Mouse (Mus musculus) lung, postnatal 0 days (tissue): ENCODE data around the gene Tcp11l2. TPM values are rescaled to one million over a fixed set of nuclear protein-coding genes. Genes with fewer than 3 reads are reported as not detected.
A peak's percentile ranks its signal among the peaks of the same experiment; 100 is the strongest.

Experiments used
- ATAC-seq: fragments of 200-750 bp; cut with Nextera tagmentation; 2 replicates; pipeline ENCODE4 v1.8.0; 2017; ENCODE audit warnings: moderate library complexity
- DNase-seq: peaks from one replicate; pipeline ENCODE4 v3.0.0-alpha.2; 2016; ENCODE audit warnings: low spot score
- H3K27ac ChIP-seq: fragments of 300-500 bp; sonication (generic); 2 replicates; pipeline ENCODE4 v1.5.1; 2014; ENCODE audit warnings: antibody characterized with exemption, mild to moderate bottlenecking, low read length, mixed read lengths
- H3K27me3 ChIP-seq: fragments of 300-500 bp; sonication (generic); replicated peaks from 2 replicates; pipeline ENCODE4 v1.6.1; 2014; ENCODE audit warnings: low read length, mixed read lengths; ENCODE audit not compliant: insufficient read depth
- H3K36me3 ChIP-seq: fragments of 300-500 bp; sonication (generic); 2 replicates; pipeline ENCODE4 v1.6.1; 2014; ENCODE audit warnings: low read length, mixed read lengths; ENCODE audit not compliant: insufficient read depth
- H3K4me1 ChIP-seq: fragments of 300-500 bp; sonication (generic); 2 replicates; pipeline ENCODE4 v1.6.1; 2014; ENCODE audit warnings: antibody characterized with exemption, low read depth, low read length, mixed read lengths; ENCODE audit not compliant: insufficient read depth
- H3K4me2 ChIP-seq: fragments of 300-500 bp; sonication (generic); replicated peaks from 2 replicates; pipeline ENCODE4 v1.6.1; 2014; ENCODE audit warnings: low read depth, mild to moderate bottlenecking, low read length, moderate library complexity, mixed read lengths
- H3K4me3 ChIP-seq: fragments of 300-500 bp; sonication (generic); 2 replicates; pipeline ENCODE4 v1.5.1; 2014; ENCODE audit warnings: low read depth, low read length
- H3K9ac ChIP-seq: fragments of 300-500 bp; sonication (generic); replicated peaks from 2 replicates; pipeline ENCODE4 v1.6.1; 2014; ENCODE audit warnings: low read depth, mild to moderate bottlenecking
- H3K9me3 ChIP-seq: fragments of 300-500 bp; sonication (generic); 2 replicates; pipeline ENCODE4 v1.6.1; 2016; ENCODE audit warnings: low read length, mixed read lengths
- CTCF ChIP-seq: IDR thresholded peaks from 2 replicates; pipeline ENCODE4 v1.5.1; 2016; ENCODE audit warnings: antibody characterized with exemption, mild to moderate bottlenecking
- EP300 ChIP-seq: IDR thresholded peaks from 2 replicates; pipeline ENCODE4 v1.6.1; 2016; ENCODE audit warnings: antibody characterized with exemption, mild to moderate bottlenecking, control low read depth
- WGBS: fragments of 180-500 bp; shearing (Covaris S2); extraction: QIAGEN DNeasy Blood & Tissue Kit; methylation state at CpG from one replicate; pipeline ENCODE4 v1.1.7; 2014; 5-methylcytosine and 5-hydroxymethylcytosine counted together
- polyA plus RNA-seq: library from polyadenylated mRNA; unstranded; fragments of >200 nt; fragmentation: Nextera tagmentation; extraction: Ambion mirVana; gene quantifications from 2 replicates; pipeline ENCODE4 v1.2.1, GENCODE M21; 2015

Gene Tcp11l2
- polyA plus RNA-seq, 1 experiment from 2014 or later, result 73.8 TPM

DNA sequence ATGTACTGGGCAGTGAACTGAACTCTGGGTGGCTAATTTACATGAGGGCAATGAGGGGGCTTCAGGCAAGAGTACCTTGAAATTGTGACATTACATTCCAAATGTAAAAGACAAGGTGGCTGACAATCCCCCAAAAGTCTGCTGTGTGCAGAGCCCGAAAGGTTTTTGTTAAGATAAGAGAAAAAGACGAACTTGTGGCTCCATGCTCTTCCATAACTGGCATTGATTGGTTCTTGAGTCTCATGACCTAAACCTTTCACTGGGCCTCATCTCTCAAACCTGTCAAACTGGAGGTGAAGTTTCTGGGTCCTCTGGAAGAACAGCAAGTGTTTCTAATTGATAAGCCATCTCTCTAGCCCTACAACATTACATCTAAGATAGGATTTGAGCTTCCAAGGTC is 3.1 kb downstream of the Tcp11l2 start:
- Histone ChIP-seq H3K9ac (no peak overlapping the region), H3K4me2 (0 out of 2 replicates have a peak overlapping the region, but pooled peaks have one; percentile 9), H3K4me1 (peaks cover 31% of the 10 kb centered on the region; the same call in 1 of the 2 replicates), H3K36me3 (no peaks in the 10 kb centered on the region), H3K9me3 (no peaks in the 10 kb centered on the region), H3K4me3 (no peak overlapping the region), H3K27me3 (no peaks in the 10 kb centered on the region), H3K27ac (no peak overlapping the region)
- DNase-seq, result no peak
- 76% methylated on average over 2 of the region's 2 CpGs for WGBS
- no peak for ATAC-seq
- no peak for TF ChIP-seq CTCF
- TF ChIP-seq EP300, result no peak

DNA sequence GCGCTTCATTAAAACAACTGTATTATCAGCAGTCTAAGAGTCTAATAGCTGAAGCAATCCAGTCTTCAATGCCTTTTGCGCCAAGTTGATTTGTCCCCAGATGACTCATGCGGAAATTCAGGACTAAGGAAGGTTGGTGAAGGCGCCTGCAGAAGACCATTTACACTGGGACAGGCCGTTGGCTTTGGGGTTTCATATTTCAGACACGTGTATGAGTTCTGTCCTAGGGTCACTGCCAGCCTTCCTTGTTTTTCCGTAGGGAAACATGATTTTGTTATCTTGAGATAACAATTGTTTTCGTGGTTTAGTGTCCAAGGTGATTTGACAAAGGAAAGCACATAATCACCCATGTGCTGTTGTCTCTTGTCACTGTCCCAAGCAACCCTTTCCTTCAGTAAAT is 4.8 kb downstream of the Tcp11l2 start:
- TF ChIP-seq CTCF (no peak), EP300 (no peak)
- H3K4me1 ChIP-seq, result peaks cover 26% of the 10 kb centered on the region; the same call in 1 of the 2 replicates
- no peak overlapping the region for H3K27ac ChIP-seq
- DNase-seq (peak; percentile 52), ATAC-seq (no peak)
- no peaks in the 10 kb centered on the region for H3K27me3 ChIP-seq
- no peak overlapping the region for H3K4me3 ChIP-seq
- 48% methylated on average over 8 of the region's 8 CpGs for WGBS
- H3K9ac ChIP-seq, result no peak overlapping the region
- no peaks in the 10 kb centered on the region for H3K9me3 ChIP-seq
- H3K36me3 ChIP-seq, result no peaks in the 10 kb centered on the region
- H3K4me2 ChIP-seq, result no peak overlapping the region

- Histone ChIP-seq H3K9ac (no peak overlapping the region), H3K9me3 (no peaks in the 10 kb centered on the region), H3K36me3 (no peaks in the 10 kb centered on the region), H3K27me3 (no peaks in the 10 kb centered on the region), H3K4me3 (no peak overlapping the region), H3K4me1 (peaks cover 26% of the 10 kb centered on the region; the same call in 1 of the 2 replicates), H3K27ac (no peak overlapping the region), H3K4me2 (no peak overlapping the region)
- WGBS, result 57% methylated on average over 7 of the region's 7 CpGs
- DNase-seq (peak; percentile 77), ATAC-seq (peak; percentile 51)
- TF ChIP-seq EP300, result no peak
- TF ChIP-seq CTCF, result no peak
Observed at GRCm38 (mm10) chr10:84582236-84582635, 5.8 kb downstream of the Tcp11l2 start.

DNA sequence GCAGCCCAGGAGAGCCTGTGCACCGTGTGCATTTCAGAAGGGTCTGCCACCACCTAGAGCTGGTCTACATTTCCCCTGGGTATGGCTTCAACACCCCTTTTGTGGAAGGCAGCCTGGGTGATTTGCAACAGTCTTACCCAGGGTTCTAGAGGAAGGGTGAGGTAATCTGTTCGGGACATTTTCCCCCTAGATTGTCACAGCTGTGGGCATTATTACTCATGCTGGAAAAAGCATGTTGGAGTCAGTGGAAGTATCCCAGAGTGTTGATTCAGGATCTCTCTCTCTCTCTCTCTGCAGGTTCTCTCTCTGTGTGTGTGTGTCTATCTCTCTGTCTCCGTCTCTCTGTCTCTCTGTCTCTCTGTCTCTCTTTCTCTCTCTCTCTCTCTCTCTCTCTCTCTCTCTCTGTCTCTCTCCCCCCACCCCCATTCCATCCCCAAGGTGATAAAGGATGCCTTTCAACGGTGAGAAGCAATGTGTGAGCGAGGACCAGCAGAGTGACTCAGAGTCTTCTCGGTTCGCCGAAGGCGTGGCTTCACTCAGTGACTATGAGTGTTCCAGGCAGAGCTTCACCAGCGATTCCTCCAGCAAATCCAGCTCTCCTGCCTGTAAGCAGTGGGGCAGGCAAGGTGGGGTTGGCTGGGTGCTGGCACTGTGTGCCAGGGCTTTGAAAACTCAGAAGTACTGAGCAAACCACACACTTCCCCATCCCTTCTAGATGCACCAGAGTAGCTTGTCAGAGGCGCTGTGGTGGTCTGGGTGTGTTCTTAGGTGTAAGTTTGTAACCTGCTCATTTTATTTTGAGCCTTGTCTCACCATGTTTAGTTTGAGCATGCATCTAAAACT is 8.2 kb downstream of the Tcp11l2 start:
- Histone ChIP-seq H3K4me3 (no peak overlapping the region), H3K4me1 (peaks cover 13% of the 10 kb centered on the region; the same call in 1 of the 2 replicates), H3K4me2 (no peak overlapping the region), H3K9me3 (no peaks in the 10 kb centered on the region), H3K27me3 (no peaks in the 10 kb centered on the region), H3K9ac (no peak overlapping the region), H3K27ac (no peak overlapping the region), H3K36me3 (peaks cover 7% of the 10 kb centered on the region; the same call in 1 of the 2 replicates)
- no peak for TF ChIP-seq CTCF
- no peak for TF ChIP-seq EP300
- ATAC-seq, result 0 out of 2 replicates have a peak, but pooled peaks have one; percentile 30
- peak; percentile 26 for DNase-seq
- 47% methylated on average over 11 of the region's 11 CpGs for WGBS

- H3K27me3 ChIP-seq, result no peaks in the 10 kb centered on the region
- peaks cover 13% of the 10 kb centered on the region; the same call in 1 of the 2 replicates for H3K4me1 ChIP-seq
- WGBS, result 47% methylated on average over 2 of the region's 2 CpGs
- H3K27ac ChIP-seq, result no peak overlapping the region
- H3K9me3 ChIP-seq, result no peaks in the 10 kb centered on the region
- DNase-seq, result no peak
- no peak overlapping the region for H3K9ac ChIP-seq
- TF ChIP-seq EP300, result no peak
- TF ChIP-seq CTCF, result no peak
- H3K4me2 ChIP-seq, result no peak overlapping the region
- H3K36me3 ChIP-seq, result peaks cover 13% of the 10 kb centered on the region; the same call in 1 of the 2 replicates
- no peak overlapping the region for H3K4me3 ChIP-seq
- ATAC-seq, result no peak
Observed at GRCm38 (mm10) chr10:84585294-84585650, 8.8 kb downstream of the Tcp11l2 start.

DNA sequence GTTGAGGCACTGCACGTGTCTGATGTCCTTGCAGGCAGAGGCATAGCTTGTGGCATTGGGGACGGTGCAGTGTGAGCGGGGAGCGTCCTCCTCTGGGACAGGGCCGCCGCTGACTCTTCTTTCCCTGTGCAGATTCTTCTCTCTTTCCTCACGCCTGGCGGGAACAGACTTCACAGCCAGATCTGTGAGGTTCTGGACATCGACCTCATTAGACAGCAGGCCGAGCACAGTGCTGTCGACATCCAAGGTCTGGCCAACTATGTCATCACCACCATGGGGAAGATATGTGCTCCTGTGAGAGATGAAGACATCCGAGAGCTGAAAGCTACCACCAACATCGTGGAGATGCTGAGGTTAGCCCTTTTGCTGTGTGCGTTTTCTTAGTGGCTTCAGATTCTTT is 14.5 kb downstream of the Tcp11l2 start:
- WGBS, result 68% methylated on average over 14 of the region's 14 CpGs
- H3K9ac ChIP-seq, result no peak overlapping the region

More for the DNA sequence above, 14.5 kb downstream of the Tcp11l2 start:
- peaks cover 39% of the 10 kb centered on the region; the same call in 1 of the 2 replicates for H3K36me3 ChIP-seq
- no peak overlapping the region for H3K4me2 ChIP-seq
- DNase-seq, result peak; percentile 71
- TF ChIP-seq EP300 (no peak), CTCF (no peak)
- no peak overlapping the region for H3K4me3 ChIP-seq
- ATAC-seq, result peak; percentile 56
- no peaks in the 10 kb centered on the region for H3K27me3 ChIP-seq
- H3K4me1 ChIP-seq, result no peaks in the 10 kb centered on the region
- no peaks in the 10 kb centered on the region for H3K9me3 ChIP-seq
- H3K27ac ChIP-seq, result no peak overlapping the region
